Mouse (Mus musculus) kidney, adult 2 months (tissue): ENCODE measurements around the gene Stx4a.

Experiments
- CTCF ChIP-seq: fragments of 200-500 bp; conservative IDR thresholded peaks from 2 replicates; pipeline ENCODE4 v1.5.1; 2011; ENCODE audit warnings: low read depth, mild to moderate bottlenecking, control low read depth, low read length, moderate library complexity, mixed read lengths; ENCODE audit not compliant: insufficient read depth, insufficient read length
- POLR2A ChIP-seq: fragments of 200-500 bp; IDR thresholded peaks from one replicate; pipeline ENCODE4 v1.6.1; 2011; ENCODE audit warnings: low read depth, low read length, control low read depth

- TF ChIP-seq CTCF (no peak), POLR2A (no peak)
Measured at GRCm38 (mm10) chr7:127874812-127875626, 50.9 kb downstream of the Stx4a start.
